ENCODE assay signal across 9 mouse cellular contexts in the genomic region with DNA sequence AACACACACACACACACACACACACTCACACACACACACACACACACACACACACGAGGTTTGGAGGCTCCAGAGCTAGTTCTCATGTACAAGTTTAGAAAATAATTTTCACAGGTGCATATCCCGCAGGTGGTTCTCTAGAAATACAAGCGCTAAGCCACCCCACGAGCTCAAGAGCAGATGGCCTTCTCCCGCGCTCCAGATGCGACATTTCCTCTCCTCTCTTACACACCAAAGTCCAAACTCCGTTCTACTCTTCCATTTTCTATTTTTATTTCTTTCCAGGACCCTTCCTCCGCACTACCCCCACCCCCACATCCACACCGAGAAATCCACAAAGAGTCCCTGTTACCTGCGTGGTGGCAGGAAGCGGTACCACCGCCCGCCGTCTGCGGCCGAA. TPM values are rescaled to one million over a fixed set of nuclear protein-coding genes. Genes with fewer than 3 reads are reported as not detected.
DNase-seq lines count a peak whose midpoint lies in the region; ATAC-seq lines count a peak whose summit lies in the region.
"Had no signal": no experiment of that assay in that cellular context is flagged by ENCODE, and none has a peak within 500 bp of the region (broad histone marks: within the 10 kb centered on the region; RNA-seq: fewer than 3 reads in every experiment).

No protein-coding gene starts in this region.

- H3K36me3 ChIP-seq in forebrain, embryonic 10.5 days (replicated peaks), result no peaks in the 10 kb centered on the region
- no peaks in the 10 kb centered on the region for H3K36me3 ChIP-seq in hindbrain, embryonic 13.5 days
- no peaks in the 10 kb centered on the region for H3K36me3 ChIP-seq in midbrain, embryonic 16.5 days (ENCODE audit: control insufficient read depth, insufficient read depth, low read length)

- peak overlapping the region; percentile 49; the same call in 1 of the 2 replicates for H3K9ac ChIP-seq in hindbrain, embryonic 13.5 days
- H3K9ac ChIP-seq in midbrain, embryonic 16.5 days (ENCODE audit: low read depth, low read length), result no peak overlapping the region

- H3K4me1 ChIP-seq in forebrain, embryonic 10.5 days, result peaks cover 17% of the 10 kb centered on the region
- peaks cover 17% of the 10 kb centered on the region for H3K4me1 ChIP-seq in hindbrain, embryonic 13.5 days (replicated peaks)
- H3K4me1 ChIP-seq in midbrain, embryonic 16.5 days (ENCODE audit: control insufficient read depth, insufficient read depth, low read length), result peaks cover 3% of the 10 kb centered on the region; the same call in 1 of the 2 replicates

- H3K27me3 ChIP-seq in forebrain, embryonic 10.5 days (ENCODE audit: poor library complexity, severe bottlenecking), result peaks cover 50% of the 10 kb centered on the region
- peaks cover 47% of the 10 kb centered on the region for H3K27me3 ChIP-seq in hindbrain, embryonic 13.5 days
- H3K27me3 ChIP-seq in midbrain, embryonic 16.5 days (ENCODE audit: control insufficient read depth, insufficient read depth, low read depth, low read length), result peaks cover 21% of the 10 kb centered on the region

- intact Hi-C loops in left cerebral cortex, postnatal 36 days (cut with DNase I), result no loop called here
- intact Hi-C loops in left cerebral cortex, postnatal 4 days (cut with DNase I), result no loop called here

- 48% methylated on average over 17 of the region's 17 CpGs for WGBS in forebrain, embryonic 10.5 days
- WGBS in hindbrain, embryonic 13.5 days, result 59% methylated on average over 17 of the region's 17 CpGs
- WGBS in midbrain, embryonic 16.5 days, result 50% methylated on average over 17 of the region's 17 CpGs

- 0 out of 2 replicates have a peak, but pooled peaks have one; percentile 21 for ATAC-seq in hindbrain, embryonic 13.5 days (ENCODE audit: low FRiP score)
- 0 out of 2 replicates have a peak, but pooled peaks have one; percentile 4 for ATAC-seq in midbrain, embryonic 16.5 days

- H3K4me3 ChIP-seq in forebrain, embryonic 10.5 days, result peak overlapping the region; percentile 53
- peak overlapping the region; percentile 38 for H3K4me3 ChIP-seq in hindbrain, embryonic 13.5 days
- H3K4me3 ChIP-seq in midbrain, embryonic 16.5 days (ENCODE audit: low read depth, low read length), result peak overlapping the region; percentile 33

- H3K4me2 ChIP-seq in hindbrain, embryonic 13.5 days, result peak overlapping the region; percentile 65
- peak overlapping the region; percentile 70 for H3K4me2 ChIP-seq in midbrain, embryonic 16.5 days (ENCODE audit: low read length)

- peak; percentile 32 to 45 for DNase-seq in left cerebral cortex, postnatal 36 days (ENCODE audit: low spot score in 2 of 2)
- DNase-seq in left cerebral cortex, postnatal 4 days, result no peak
- no peak for DNase-seq in forebrain, embryonic 10.5 days (ENCODE audit: extremely low spot score, low spot score)
- no peak for DNase-seq in c-Kit-positive CD71-positive TER-119-positive erythroid progenitor cells, embryonic 14.5 days (ENCODE audit: low spot score)
- no peak for DNase-seq in cerebellum, adult 9-11 months
- no peak for DNase-seq in adrenal gland, adult 8-10 months
- DNase-seq: lung, adult 2 months had no signal

- no peak overlapping the region for H3K27ac ChIP-seq in forebrain, embryonic 10.5 days
- no peak overlapping the region for H3K27ac ChIP-seq in hindbrain, embryonic 13.5 days
- no peak overlapping the region for H3K27ac ChIP-seq in midbrain, embryonic 16.5 days (ENCODE audit: low read length)

- H3K9me3 ChIP-seq in forebrain, embryonic 10.5 days, result no peaks in the 10 kb centered on the region
- no peaks in the 10 kb centered on the region for H3K9me3 ChIP-seq in hindbrain, embryonic 13.5 days
- H3K9me3 ChIP-seq in midbrain, embryonic 16.5 days (replicated peaks; ENCODE audit: control insufficient read depth, low read length, poor library complexity, severe bottlenecking), result no peaks in the 10 kb centered on the region

RNA-seq across cellular contexts. Expression of gene Htr5b, which starts 1.2 kb away (rescaled TPM):
- total RNA-seq in left cerebral cortex, postnatal 36 days (2021), result 1 to 10 TPM; 1.4 to 2.9 TPM
- total RNA-seq in left cerebral cortex, postnatal 4 days (2021), result 1 to 10 TPM; 1.7 to 2.7 TPM
- 0.33 and 0.53 TPM in 2 replicates for polyA plus RNA-seq in forebrain, embryonic 10.5 days (2016; fragmentation: Nextera tagmentation; extraction: Ambion mirVana)
- polyA plus RNA-seq in hindbrain, embryonic 13.5 days (2015; fragmentation: Nextera tagmentation; extraction: Ambion mirVana), result 0.49 and 0.58 TPM in 2 replicates
- polyA plus RNA-seq in midbrain, embryonic 16.5 days (2015; fragmentation: Nextera tagmentation; extraction: Ambion mirVana), result 2.6 and 2.9 TPM in 2 replicates
- not detected for total RNA-seq in adrenal gland, adult 8-10 months (2022)
- polyA plus RNA-seq: lung, adult 2 months had no signal

RNA-seq across cellular contexts. Expression of gene Ddx18, which starts 40.7 kb away (rescaled TPM):
- total RNA-seq in left cerebral cortex, postnatal 36 days (2021), result 10 to 100 TPM; 24.0 to 27.5 TPM
- 10 to 100 TPM; 27.6 to 29.0 TPM for total RNA-seq in left cerebral cortex, postnatal 4 days (2021)
- polyA plus RNA-seq in forebrain, embryonic 10.5 days (2016; fragmentation: Nextera tagmentation; extraction: Ambion mirVana), result 78.1 and 85.6 TPM in 2 replicates
- 50.6 and 52.9 TPM in 2 replicates for polyA plus RNA-seq in hindbrain, embryonic 13.5 days (2015; fragmentation: Nextera tagmentation; extraction: Ambion mirVana)
- 29.9 and 36.7 TPM in 2 replicates for polyA plus RNA-seq in midbrain, embryonic 16.5 days (2015; fragmentation: Nextera tagmentation; extraction: Ambion mirVana)
- 10 to 100 TPM; 43.5 to 51.2 (median 47.0) TPM for total RNA-seq in adrenal gland, adult 8-10 months (2022)

Comparison
In these comparisons a context has a peak if more than half of its experiments do, and no peak if none do; other contexts are left out.
1. DNase-seq: peak in left cerebral cortex, postnatal 36 days (2 of 2); none in left cerebral cortex, postnatal 4 days (single experiment), forebrain, embryonic 10.5 days (single experiment), c-Kit-positive CD71-positive TER-119-positive erythroid progenitor cells, embryonic 14.5 days (single experiment), cerebellum, adult 9-11 months (single experiment) and adrenal gland, adult 8-10 months (single experiment).
2. Peak in every context shown above with its lines, with median percentiles within 50 percentile points of each other: H3K4me3 ChIP-seq.